Mouse (Mus musculus) liver, embryonic 14.5 days (tissue): ENCODE data around the gene Rabep1.

Source experiments
- CTCF ChIP-seq: IDR thresholded peaks from 2 replicates; pipeline ENCODE4 v1.5.1; 2016; ENCODE audit warnings: antibody characterized with exemption, low read depth, control low read depth
- EP300 ChIP-seq: IDR thresholded peaks from 2 replicates; pipeline ENCODE4 v1.6.1; 2016; ENCODE audit warnings: antibody characterized with exemption, low read depth

GRCm38 (mm10) chr11:70972586-70972985, 128.0 kb downstream of the Rabep1 start:
- TF ChIP-seq CTCF (no peak), EP300 (no peak)
